Mouse (Mus musculus): ENCODE results near the gene Prkce. TPM values are rescaled to one million over a fixed set of nuclear protein-coding genes. Genes with fewer than 3 reads are reported as not detected.

Prkce gene
- total and polyA plus RNA-seq, 3 experiments: 6.1 to 27.3 (median 26.0) TPM

GRCm38 (mm10) chr17:86592991-86593586, 425.5 kb downstream of the Prkce start:
- Histone ChIP-seq H3K27ac (peak overlapping the region; percentile 74), H3K36me3 (ENCODE audit: control insufficient read depth, insufficient read depth, low read length) (peaks cover 3% of the 10 kb centered on the region), H3K9ac (ENCODE audit: low read depth, low read length) (peak overlapping the region; percentile 38; the same call in 1 of the 2 replicates), H3K27me3 (ENCODE audit: control insufficient read depth, insufficient read depth, low read length) (no peaks in the 10 kb centered on the region), H3K79me2 (replicated peaks; ENCODE audit: control insufficient read depth, insufficient read depth, low read length) (no peaks in the 10 kb centered on the region; the same call in 1 of the 2 replicates), H3K4me3 (no peak overlapping the region), H3K4me1 (ENCODE audit: control insufficient read depth, insufficient read depth, low read length) (peaks cover 22% of the 10 kb centered on the region)
- 29% methylated on average over 6 of the region's 6 CpGs for WGBS
- TF ChIP-seq EP300 (IDR thresholded peaks at IDR 0.05; ENCODE audit: insufficient read depth, low read depth, low read length): no peak
- TF ChIP-seq POLR2A (IDR thresholded peaks at IDR 0.05; ENCODE audit: insufficient read depth, low read depth, low read length): no peak
- TF ChIP-seq CTCF (IDR thresholded peaks at IDR 0.05): no peak
- DNase-seq: peak in 1 of 2 experiments; percentile 24
- intact Hi-C loops (cut with DNase I): loop anchor here (5.0 kb wide), 5 partner anchors 96 to 209 kb away; partner anchors contain the start of gene Epas1

- 79% methylated on average over 9 of the region's 9 CpGs for WGBS
- no peaks in the 10 kb centered on the region; the same call in 1 of the 2 replicates for H3K36me3 ChIP-seq (ENCODE audit: control insufficient read depth, insufficient read depth, low read length)
- H3K27me3 ChIP-seq (ENCODE audit: control insufficient read depth, insufficient read depth, low read length): no peaks in the 10 kb centered on the region
- no peak overlapping the region for H3K9ac ChIP-seq (ENCODE audit: low read depth, low read length)
- DNase-seq: no peak
- no peaks in the 10 kb centered on the region; the same call in 1 of the 2 replicates for H3K79me2 ChIP-seq (replicated peaks; ENCODE audit: control insufficient read depth, insufficient read depth, low read length)
- TF ChIP-seq CTCF (IDR thresholded peaks at IDR 0.05): peak; percentile 31
- no peak for TF ChIP-seq EP300 (IDR thresholded peaks at IDR 0.05; ENCODE audit: insufficient read depth, low read depth, low read length)
- no peak for TF ChIP-seq POLR2A (IDR thresholded peaks at IDR 0.05; ENCODE audit: insufficient read depth, low read depth, low read length)
- H3K4me1 ChIP-seq (ENCODE audit: control insufficient read depth, insufficient read depth, low read length): peaks cover 6% of the 10 kb centered on the region
- no peak overlapping the region for H3K4me3 ChIP-seq
- intact Hi-C loops (cut with DNase I): no loop called here
- H3K27ac ChIP-seq: peak overlapping the region; percentile 48
Measured at GRCm38 (mm10) chr17:86595526-86595925, 427.9 kb downstream of the Prkce start.

GRCm38 (mm10) chr17:86601116-86601515, 433.5 kb downstream of the Prkce start:
- intact Hi-C loops (cut with DNase I): no loop called here
- Histone ChIP-seq H3K4me3 (no peak overlapping the region), H3K27ac (peak overlapping the region; percentile 17; the same call in 1 of the 2 replicates), H3K4me1 (ENCODE audit: control insufficient read depth, insufficient read depth, low read length) (peaks cover 4% of the 10 kb centered on the region), H3K79me2 (replicated peaks; ENCODE audit: control insufficient read depth, insufficient read depth, low read length) (no peaks in the 10 kb centered on the region), H3K9ac (ENCODE audit: low read depth, low read length) (no peak overlapping the region), H3K36me3 (ENCODE audit: control insufficient read depth, insufficient read depth, low read length) (no peaks in the 10 kb centered on the region), H3K27me3 (ENCODE audit: control insufficient read depth, insufficient read depth, low read length) (no peaks in the 10 kb centered on the region)
- 42% methylated on average over 6 of the region's 6 CpGs for WGBS
- DNase-seq: no peak
- no peak for TF ChIP-seq POLR2A (IDR thresholded peaks at IDR 0.05; ENCODE audit: insufficient read depth, low read depth, low read length)
- no peak for TF ChIP-seq CTCF (IDR thresholded peaks at IDR 0.05)
- TF ChIP-seq EP300 (IDR thresholded peaks at IDR 0.05; ENCODE audit: insufficient read depth, low read depth, low read length): no peak

- Histone ChIP-seq H3K4me3 (no peak overlapping the region), H3K36me3 (ENCODE audit: control insufficient read depth, insufficient read depth, low read length) (no peaks in the 10 kb centered on the region), H3K4me1 (ENCODE audit: control insufficient read depth, insufficient read depth, low read length) (peaks cover 4% of the 10 kb centered on the region), H3K27ac (no peak overlapping the region), H3K9ac (ENCODE audit: low read depth, low read length) (no peak overlapping the region), H3K27me3 (ENCODE audit: control insufficient read depth, insufficient read depth, low read length) (no peaks in the 10 kb centered on the region), H3K79me2 (replicated peaks; ENCODE audit: control insufficient read depth, insufficient read depth, low read length) (no peaks in the 10 kb centered on the region)
- peak; percentile 14; the same call in 1 of the 2 replicates for TF ChIP-seq CTCF (IDR thresholded peaks at IDR 0.05)
- no peak for TF ChIP-seq POLR2A (IDR thresholded peaks at IDR 0.05; ENCODE audit: insufficient read depth, low read depth, low read length)
- intact Hi-C loops (cut with DNase I): no loop called here
- WGBS: 97% methylated on average over 2 of the region's 2 CpGs
- no peak for DNase-seq
Measured at GRCm38 (mm10) chr17:86601901-86602300, 434.3 kb downstream of the Prkce start.

GRCm38 (mm10) chr17:86603848-86604444, 436.4 kb downstream of the Prkce start:
- intact Hi-C loops (cut with DNase I): no loop called here
- 81% methylated on average over 5 of the region's 5 CpGs for WGBS
- no peaks in the 10 kb centered on the region for H3K27me3 ChIP-seq (ENCODE audit: control insufficient read depth, insufficient read depth, low read length)
- no peaks in the 10 kb centered on the region for H3K36me3 ChIP-seq (ENCODE audit: control insufficient read depth, insufficient read depth, low read length)
- no peak overlapping the region for H3K4me3 ChIP-seq
- no peaks in the 10 kb centered on the region for H3K79me2 ChIP-seq (replicated peaks; ENCODE audit: control insufficient read depth, insufficient read depth, low read length)
- no peak overlapping the region for H3K9ac ChIP-seq (ENCODE audit: low read depth, low read length)
- TF ChIP-seq EP300 (IDR thresholded peaks at IDR 0.05; ENCODE audit: insufficient read depth, low read depth, low read length): no peak
- no peak for TF ChIP-seq CTCF (IDR thresholded peaks at IDR 0.05)
- no peak for TF ChIP-seq POLR2A (IDR thresholded peaks at IDR 0.05; ENCODE audit: insufficient read depth, low read depth, low read length)
- H3K27ac ChIP-seq: no peak overlapping the region
- DNase-seq: no peak
- H3K4me1 ChIP-seq (ENCODE audit: control insufficient read depth, insufficient read depth, low read length): peaks cover 10% of the 10 kb centered on the region

GRCm38 (mm10) chr17:86607981-86608380, 440.4 kb downstream of the Prkce start:
- no peak overlapping the region for H3K9ac ChIP-seq (ENCODE audit: low read depth, low read length)
- 67% methylated on average over 4 of the region's 4 CpGs for WGBS
- H3K79me2 ChIP-seq (replicated peaks; ENCODE audit: control insufficient read depth, insufficient read depth, low read length): no peaks in the 10 kb centered on the region
- DNase-seq: no peak
- H3K4me1 ChIP-seq (ENCODE audit: control insufficient read depth, insufficient read depth, low read length): peaks cover 11% of the 10 kb centered on the region
- no peak overlapping the region for H3K4me3 ChIP-seq
- H3K36me3 ChIP-seq (ENCODE audit: control insufficient read depth, insufficient read depth, low read length): no peaks in the 10 kb centered on the region
- intact Hi-C loops (cut with DNase I): no loop called here
- H3K27ac ChIP-seq: no peak overlapping the region
- H3K27me3 ChIP-seq (ENCODE audit: control insufficient read depth, insufficient read depth, low read length): no peaks in the 10 kb centered on the region
- TF ChIP-seq CTCF (IDR thresholded peaks at IDR 0.05) (no peak), POLR2A (IDR thresholded peaks at IDR 0.05; ENCODE audit: insufficient read depth, low read depth, low read length) (no peak), EP300 (IDR thresholded peaks at IDR 0.05; ENCODE audit: insufficient read depth, low read depth, low read length) (no peak)
